Mouse (Mus musculus): ENCODE results near the gene Nrbp1. TPM values are rescaled to one million over a fixed set of nuclear protein-coding genes. Genes with fewer than 3 reads are reported as not detected.
A peak's percentile ranks its signal among the peaks of the same experiment; 100 is the strongest.

Gene Nrbp1
- polyA plus RNA-seq, 1 experiment from 2014 or later, result 146 TPM

DNA sequence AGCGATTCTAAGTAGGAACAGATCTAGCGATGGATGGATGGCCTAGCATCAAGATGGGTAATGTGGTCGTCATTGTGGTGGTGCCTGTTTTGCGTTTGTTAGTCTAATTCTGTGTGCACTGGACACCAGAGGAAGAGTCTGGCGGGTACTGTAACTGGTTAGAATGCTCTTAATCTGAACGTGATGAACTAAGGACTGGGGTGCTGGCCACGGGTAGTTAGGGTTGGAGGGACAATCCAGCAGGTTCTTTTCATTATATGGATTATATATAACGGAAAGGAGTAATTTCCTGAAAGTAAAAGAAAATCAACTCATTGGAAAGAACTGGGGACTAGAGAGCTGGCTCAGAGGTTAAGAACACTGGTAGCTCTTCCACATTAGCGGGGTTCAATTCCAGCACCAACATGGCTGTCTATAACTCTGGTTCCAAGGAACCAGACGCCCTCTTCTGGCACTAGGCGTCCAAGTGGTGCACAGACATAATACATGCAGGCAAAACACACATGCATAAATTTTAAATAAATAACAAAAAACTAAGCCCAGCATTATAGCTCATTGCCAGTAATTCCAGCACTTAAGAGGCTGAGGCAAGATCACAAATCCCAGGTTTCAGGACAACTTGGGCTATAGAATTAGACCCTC, 19.2 kb upstream of the Nrbp1 start:
- peak overlapping the region; percentile 87 for H3K4me3 ChIP-seq (replicated peaks; ENCODE audit: low read length)
- no peak for ATAC-seq (ENCODE audit: insufficient read depth, low FRiP score)
- peak overlapping the region; percentile 76 for H3K9ac ChIP-seq (ENCODE audit: low read length)
- 17% methylated on average over 11 of the region's 11 CpGs for WGBS
- no peaks in the 10 kb centered on the region for H3K9me3 ChIP-seq (replicated peaks; ENCODE audit: control insufficient read depth, low read length)
- H3K36me3 ChIP-seq (ENCODE audit: control insufficient read depth, insufficient read depth, low read length), result no peaks in the 10 kb centered on the region
- no peaks in the 10 kb centered on the region for H3K27me3 ChIP-seq (ENCODE audit: control insufficient read depth, insufficient read depth, low read length)
- H3K27ac ChIP-seq (ENCODE audit: low read length), result peak overlapping the region; percentile 91
- H3K4me1 ChIP-seq (ENCODE audit: control insufficient read depth, insufficient read depth, low read length), result peaks cover 4% of the 10 kb centered on the region
- peak overlapping the region; percentile 79 for H3K4me2 ChIP-seq (ENCODE audit: low read depth, low read length)

DNA sequence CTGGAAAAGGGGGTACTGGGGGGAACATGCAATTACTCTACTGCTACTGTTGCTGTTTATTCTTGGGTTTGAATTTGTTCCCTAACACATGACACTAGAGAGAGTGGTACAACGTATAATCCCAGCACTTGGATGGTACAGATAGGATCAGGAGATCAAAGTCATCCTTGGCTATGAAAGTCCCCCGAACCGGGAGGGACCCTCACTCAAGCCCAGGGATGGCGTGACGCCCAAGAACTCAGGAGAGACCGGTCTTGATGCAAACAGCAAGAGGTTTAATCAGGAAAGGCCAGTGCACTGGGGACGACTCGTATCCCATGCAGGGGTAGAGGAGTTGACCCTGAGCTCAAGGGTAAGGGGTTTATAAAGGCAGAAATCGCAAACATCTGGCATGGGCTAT, 18.0 kb upstream of the Nrbp1 start:
- ATAC-seq (ENCODE audit: insufficient read depth, low FRiP score), result no peak
- H3K4me3 ChIP-seq (replicated peaks; ENCODE audit: low read length), result no peak overlapping the region
- 91% methylated on average over 9 of the region's 9 CpGs for WGBS

DNA sequence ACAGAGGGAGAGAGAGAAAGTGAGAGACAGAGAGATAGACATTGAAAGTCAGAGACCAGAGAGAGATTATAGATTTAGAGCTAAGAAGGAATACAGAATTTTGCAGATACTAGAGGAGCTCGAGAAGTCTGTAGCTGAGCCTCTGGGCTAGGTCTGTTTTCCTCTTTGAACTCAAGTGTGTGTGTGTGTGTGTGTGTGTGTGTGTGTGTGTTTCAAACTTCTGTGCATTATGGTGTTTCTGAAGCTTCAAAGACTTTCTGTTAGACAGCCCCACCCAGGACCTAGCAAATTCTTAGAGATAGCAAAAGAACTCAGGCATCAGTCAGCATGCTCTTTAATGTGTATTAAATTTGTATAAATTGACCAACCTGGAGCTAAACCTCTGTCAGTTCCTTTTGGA, 14.0 kb upstream of the Nrbp1 start:
- no peaks in the 10 kb centered on the region for H3K27me3 ChIP-seq (ENCODE audit: control insufficient read depth, insufficient read depth, low read length)
- ATAC-seq (ENCODE audit: insufficient read depth, low FRiP score), result no peak
- no peaks in the 10 kb centered on the region for H3K9me3 ChIP-seq (replicated peaks; ENCODE audit: control insufficient read depth, low read length)
- WGBS, result 68% methylated on average over 1 of the region's 1 CpGs
- no peaks in the 10 kb centered on the region for H3K4me1 ChIP-seq (ENCODE audit: control insufficient read depth, insufficient read depth, low read length)
- H3K4me3 ChIP-seq (replicated peaks; ENCODE audit: low read length), result no peak overlapping the region
- H3K27ac ChIP-seq (ENCODE audit: low read length), result no peak overlapping the region
- no peak overlapping the region for H3K9ac ChIP-seq (ENCODE audit: low read length)
- H3K4me2 ChIP-seq (ENCODE audit: low read depth, low read length), result no peak overlapping the region
- H3K36me3 ChIP-seq (ENCODE audit: control insufficient read depth, insufficient read depth, low read length), result no peaks in the 10 kb centered on the region

More for the DNA sequence above, 18.0 kb upstream of the Nrbp1 start:
- H3K9me3 ChIP-seq (replicated peaks; ENCODE audit: control insufficient read depth, low read length), result no peaks in the 10 kb centered on the region
- H3K4me1 ChIP-seq (ENCODE audit: control insufficient read depth, insufficient read depth, low read length), result peaks cover 4% of the 10 kb centered on the region
- H3K27ac ChIP-seq (ENCODE audit: low read length), result no peak overlapping the region
- no peaks in the 10 kb centered on the region for H3K36me3 ChIP-seq (ENCODE audit: control insufficient read depth, insufficient read depth, low read length)
- H3K4me2 ChIP-seq (ENCODE audit: low read depth, low read length), result no peak overlapping the region
- no peak overlapping the region for H3K9ac ChIP-seq (ENCODE audit: low read length)
- H3K27me3 ChIP-seq (ENCODE audit: control insufficient read depth, insufficient read depth, low read length), result no peaks in the 10 kb centered on the region

DNA sequence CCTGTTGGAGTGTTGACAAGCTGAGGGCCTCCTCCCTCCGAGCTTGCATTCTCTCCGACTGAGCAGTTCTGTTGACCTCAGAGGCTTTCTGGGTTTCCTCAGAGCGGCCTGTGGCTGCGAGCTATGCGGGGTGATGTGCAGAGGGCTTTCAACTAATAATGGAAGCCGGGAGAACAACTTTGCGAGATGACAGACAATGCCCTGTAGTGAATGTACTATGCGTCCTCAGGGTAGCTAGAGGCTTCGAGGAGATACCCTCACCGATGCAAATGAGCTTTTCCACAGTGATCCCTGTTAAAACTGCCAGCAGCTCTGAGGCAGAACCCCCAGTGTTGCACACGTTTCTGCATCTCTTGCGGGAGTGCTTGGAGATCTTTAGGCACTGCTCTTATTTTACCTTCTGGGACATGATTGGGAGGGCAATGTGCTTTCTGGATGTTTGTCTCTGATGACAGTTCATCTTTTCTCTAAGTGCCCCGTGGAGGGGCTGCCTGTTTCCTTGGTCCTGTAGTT, 914 bp downstream of the Nrbp1 start:
- peak overlapping the region; percentile 88 for H3K4me3 ChIP-seq (replicated peaks; ENCODE audit: low read length)
- ATAC-seq (ENCODE audit: insufficient read depth, low FRiP score), result no peak
- H3K9ac ChIP-seq (ENCODE audit: low read length), result peak overlapping the region; percentile 99
- no peaks in the 10 kb centered on the region for H3K9me3 ChIP-seq (replicated peaks; ENCODE audit: control insufficient read depth, low read length)
- WGBS, result under 1% methylated on average over 13 of the region's 13 CpGs
- peak overlapping the region; percentile 99 for H3K27ac ChIP-seq (ENCODE audit: low read length)
- H3K4me1 ChIP-seq (ENCODE audit: control insufficient read depth, insufficient read depth, low read length), result peaks cover 5% of the 10 kb centered on the region
- no peaks in the 10 kb centered on the region for H3K27me3 ChIP-seq (ENCODE audit: control insufficient read depth, insufficient read depth, low read length)
- H3K36me3 ChIP-seq (ENCODE audit: control insufficient read depth, insufficient read depth, low read length), result peaks cover 14% of the 10 kb centered on the region; the same call in 1 of the 2 replicates
- H3K4me2 ChIP-seq (ENCODE audit: low read depth, low read length), result peak overlapping the region; percentile 93

DNA sequence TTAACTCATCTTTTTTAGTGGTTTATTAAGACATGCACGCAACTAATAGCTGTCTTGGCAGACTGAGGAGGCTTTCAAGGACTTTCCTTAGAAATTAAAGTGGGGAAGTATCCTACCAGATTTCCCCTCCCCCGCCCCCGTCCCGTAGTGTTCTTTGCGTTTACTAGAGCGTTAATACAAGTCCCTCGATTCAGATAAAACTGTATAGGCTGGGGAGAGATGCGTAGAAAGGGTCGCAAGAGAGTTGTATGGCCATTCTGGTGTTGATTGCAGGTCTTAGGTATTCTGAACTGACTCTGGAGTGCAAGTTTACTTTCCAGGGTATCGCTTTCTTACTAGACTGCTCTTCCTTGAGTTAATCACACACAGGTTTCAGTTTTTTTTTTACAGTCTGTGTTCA, 1.5 kb downstream of the Nrbp1 start:
- 21% methylated on average over 10 of the region's 10 CpGs for WGBS
- peak overlapping the region; percentile 88 for H3K4me3 ChIP-seq (replicated peaks; ENCODE audit: low read length)
- peak overlapping the region; percentile 99 for H3K9ac ChIP-seq (ENCODE audit: low read length)
- H3K9me3 ChIP-seq (replicated peaks; ENCODE audit: control insufficient read depth, low read length), result no peaks in the 10 kb centered on the region
- ATAC-seq (ENCODE audit: insufficient read depth, low FRiP score), result no peak
- H3K4me2 ChIP-seq (ENCODE audit: low read depth, low read length), result peak overlapping the region; percentile 93
- peaks cover 5% of the 10 kb centered on the region for H3K4me1 ChIP-seq (ENCODE audit: control insufficient read depth, insufficient read depth, low read length)
- peaks cover 17% of the 10 kb centered on the region; the same call in 1 of the 2 replicates for H3K36me3 ChIP-seq (ENCODE audit: control insufficient read depth, insufficient read depth, low read length)
- H3K27me3 ChIP-seq (ENCODE audit: control insufficient read depth, insufficient read depth, low read length), result no peaks in the 10 kb centered on the region
- no peak overlapping the region for H3K27ac ChIP-seq (ENCODE audit: low read length)

DNA sequence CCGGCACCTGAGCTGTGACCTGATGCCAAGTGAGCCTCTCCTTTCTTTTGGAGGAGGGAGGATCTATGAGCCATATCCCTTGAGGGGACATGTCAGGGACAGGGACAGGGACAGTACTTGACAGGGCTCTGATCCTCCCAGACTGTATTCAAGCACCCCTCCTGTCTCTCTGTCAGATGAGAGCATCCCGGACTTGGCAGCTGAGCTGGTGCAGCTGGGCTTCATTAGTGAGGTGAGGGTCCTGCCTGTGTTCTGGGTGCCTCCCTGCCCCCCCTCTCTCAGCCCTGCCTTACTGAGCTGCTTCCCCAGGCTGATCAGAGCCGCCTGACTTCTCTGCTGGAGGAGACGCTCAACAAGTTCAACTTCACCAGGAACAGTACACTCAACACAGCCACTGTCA, 10.1 kb downstream of the Nrbp1 start:
- Histone ChIP-seq H3K9ac (ENCODE audit: low read length) (no peak overlapping the region), H3K27ac (ENCODE audit: low read length) (no peak overlapping the region), H3K9me3 (replicated peaks; ENCODE audit: control insufficient read depth, low read length) (no peaks in the 10 kb centered on the region), H3K4me1 (ENCODE audit: control insufficient read depth, insufficient read depth, low read length) (peaks cover 16% of the 10 kb centered on the region), H3K27me3 (ENCODE audit: control insufficient read depth, insufficient read depth, low read length) (no peaks in the 10 kb centered on the region), H3K4me3 (replicated peaks; ENCODE audit: low read length) (no peak overlapping the region), H3K36me3 (ENCODE audit: control insufficient read depth, insufficient read depth, low read length) (peaks cover 38% of the 10 kb centered on the region), H3K4me2 (ENCODE audit: low read depth, low read length) (no peak overlapping the region)
- no peak for ATAC-seq (ENCODE audit: insufficient read depth, low FRiP score)
- WGBS, result 61% methylated on average over 4 of the region's 4 CpGs

DNA sequence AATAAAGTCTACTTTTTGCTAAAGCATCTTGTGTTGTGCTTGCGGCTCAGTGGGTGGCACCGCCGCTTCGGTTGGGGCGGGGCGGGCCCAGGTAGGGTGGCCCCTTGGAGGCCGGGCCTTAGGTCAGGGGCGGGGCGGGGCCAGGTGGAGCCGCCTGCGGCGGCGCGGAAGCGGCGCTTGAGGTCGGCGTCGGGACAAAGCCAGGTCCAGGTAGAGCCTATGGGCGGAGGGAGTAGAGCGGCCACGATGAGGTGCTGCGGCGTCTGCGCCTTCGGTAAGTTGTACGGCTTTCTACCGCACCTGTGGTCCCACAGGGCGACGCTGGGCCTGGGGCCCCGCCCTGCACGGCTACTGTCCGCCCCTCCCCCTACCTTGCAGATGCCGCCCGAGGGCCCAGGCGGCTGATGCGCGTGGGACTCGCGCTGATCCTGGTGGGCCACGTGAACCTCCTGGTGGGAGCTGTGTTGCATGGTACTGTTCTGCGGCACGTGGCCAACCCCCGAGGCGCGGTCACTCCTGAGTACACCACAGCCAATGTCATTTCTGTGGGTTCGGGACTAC, 11.0 kb downstream of the Nrbp1 start, which contains the start of gene Krtcap3:
TSS of gene Krtcap3 (plus strand) at position 151 of the 561 bp plus-strand sequence.
- H3K36me3 ChIP-seq (ENCODE audit: control insufficient read depth, insufficient read depth, low read length), result peaks cover 36% of the 10 kb centered on the region
- ATAC-seq (ENCODE audit: insufficient read depth, low FRiP score), result peak; percentile 92
- 21% methylated on average over 44 of the region's 47 CpGs for WGBS

DNA sequence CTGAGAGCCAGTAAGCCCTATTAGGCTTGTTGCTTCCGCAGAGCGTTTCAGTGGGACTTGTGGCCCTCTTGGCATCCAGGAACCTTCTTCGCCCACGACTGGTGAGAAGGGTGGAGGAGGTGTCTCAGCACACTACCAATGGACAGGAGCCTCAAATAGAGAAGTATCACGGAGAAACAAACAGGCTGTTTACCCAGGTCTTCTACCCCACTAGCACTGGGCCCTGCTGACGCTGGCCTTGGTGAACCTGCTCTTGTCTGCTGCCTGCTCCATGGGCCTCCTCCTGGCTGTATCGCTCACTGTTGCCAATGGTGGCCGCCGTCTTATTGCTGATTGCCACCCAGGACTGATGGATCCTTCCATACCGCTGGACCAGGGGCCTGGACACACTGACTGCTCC, 11.5 kb downstream of the Nrbp1 start:
- peak overlapping the region; percentile 65 for H3K9ac ChIP-seq (ENCODE audit: low read length)
- peak overlapping the region; percentile 48 for H3K4me3 ChIP-seq (replicated peaks; ENCODE audit: low read length)
- peak overlapping the region; percentile 80 for H3K27ac ChIP-seq (ENCODE audit: low read length)
- peaks cover 16% of the 10 kb centered on the region for H3K4me1 ChIP-seq (ENCODE audit: control insufficient read depth, insufficient read depth, low read length)
- no peaks in the 10 kb centered on the region for H3K9me3 ChIP-seq (replicated peaks; ENCODE audit: control insufficient read depth, low read length)
- no peak for ATAC-seq (ENCODE audit: insufficient read depth, low FRiP score)
- no peaks in the 10 kb centered on the region for H3K27me3 ChIP-seq (ENCODE audit: control insufficient read depth, insufficient read depth, low read length)
- H3K36me3 ChIP-seq (ENCODE audit: control insufficient read depth, insufficient read depth, low read length), result peaks cover 33% of the 10 kb centered on the region
- H3K4me2 ChIP-seq (ENCODE audit: low read depth, low read length), result peak overlapping the region; percentile 48
- WGBS, result 46% methylated on average over 10 of the region's 10 CpGs

More for the DNA sequence above, 11.0 kb downstream of the Nrbp1 start, which contains the start of gene Krtcap3:
- Histone ChIP-seq H3K9me3 (replicated peaks; ENCODE audit: control insufficient read depth, low read length) (no peaks in the 10 kb centered on the region), H3K4me2 (ENCODE audit: low read depth, low read length) (peak within 1 kb of the TSS; percentile 48), H3K4me1 (ENCODE audit: control insufficient read depth, insufficient read depth, low read length) (peaks cover 16% of the 10 kb centered on the region), H3K9ac (ENCODE audit: low read length) (peak within 1 kb of the TSS; percentile 65), H3K4me3 (replicated peaks; ENCODE audit: low read length) (peak within 1 kb of the TSS; percentile 48), H3K27ac (ENCODE audit: low read length) (peak within 1 kb of the TSS; percentile 80), H3K27me3 (ENCODE audit: control insufficient read depth, insufficient read depth, low read length) (no peaks in the 10 kb centered on the region)

DNA sequence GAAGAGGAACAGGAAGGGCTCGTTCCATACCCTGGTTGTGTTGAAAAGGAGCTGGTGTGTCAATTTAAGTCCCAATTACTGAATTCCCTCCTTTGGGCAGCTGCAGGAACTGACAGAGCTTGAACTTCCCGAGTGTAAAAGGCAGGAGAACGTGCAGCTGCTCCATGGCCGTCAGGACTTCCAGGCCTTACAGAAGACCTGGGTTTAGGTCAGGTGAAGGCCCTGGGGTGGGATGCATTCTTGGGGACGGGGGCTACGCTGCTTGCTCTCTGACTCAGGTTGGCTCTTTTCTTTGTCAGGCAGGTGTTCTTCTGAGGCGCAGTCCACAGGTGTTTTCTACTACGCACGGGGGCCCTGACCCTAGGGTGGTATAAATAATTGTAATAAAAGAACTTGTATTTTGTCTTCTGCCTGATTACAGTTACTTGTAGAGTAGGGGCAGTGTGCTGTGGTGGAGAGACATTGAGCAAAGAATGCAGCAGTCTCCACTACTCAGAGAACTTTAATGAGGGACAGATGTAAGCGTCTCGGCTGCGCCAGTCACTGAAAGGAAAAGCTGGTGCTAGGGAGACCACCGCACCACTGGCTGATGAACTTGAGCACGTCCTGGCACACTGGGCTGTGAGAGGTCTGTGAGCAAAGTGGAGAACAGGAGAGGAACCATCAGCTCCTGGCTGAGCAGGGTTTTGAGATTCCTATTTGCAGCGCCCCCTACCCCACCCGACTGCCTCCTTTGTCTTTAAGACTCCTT, 12.3 kb downstream of the Nrbp1 start:
- Histone ChIP-seq H3K4me1 (ENCODE audit: control insufficient read depth, insufficient read depth, low read length) (peaks cover 16% of the 10 kb centered on the region), H3K4me2 (ENCODE audit: low read depth, low read length) (peak overlapping the region; percentile 48), H3K4me3 (replicated peaks; ENCODE audit: low read length) (peak overlapping the region; percentile 48), H3K36me3 (ENCODE audit: control insufficient read depth, insufficient read depth, low read length) (peaks cover 28% of the 10 kb centered on the region), H3K9ac (ENCODE audit: low read length) (peak overlapping the region; percentile 65), H3K27ac (ENCODE audit: low read length) (peak overlapping the region; percentile 86), H3K9me3 (replicated peaks; ENCODE audit: control insufficient read depth, low read length) (no peaks in the 10 kb centered on the region), H3K27me3 (ENCODE audit: control insufficient read depth, insufficient read depth, low read length) (no peaks in the 10 kb centered on the region)
- WGBS, result 70% methylated on average over 16 of the region's 16 CpGs
- no peak for ATAC-seq (ENCODE audit: insufficient read depth, low FRiP score)
